Mouse (Mus musculus): ENCODE measurements at regions not wholly inside any gene's neighbourhood (a gene's known extent, or its start where the extent isn't known, plus 50 kb on each side); places are given as distances from the start of the nearest gene placed in this dataset.

- DNase-seq = no peak
These were observed 216.4 kb downstream of the Cog6 start for GRCm38 (mm10) chr3:52800673-52801072.

- DNase-seq = no peak
These were observed 219.2 kb downstream of the Cog6 start for GRCm38 (mm10) chr3:52797801-52798200.

- no peak for DNase-seq
These were observed 219.9 kb downstream of the Cog6 start for GRCm38 (mm10) chr3:52797164-52797563.

- DNase-seq = no peak
These were observed 222.8 kb downstream of the Cog6 start for GRCm38 (mm10) chr3:52794218-52794617.

GRCm38 (mm10) chr3:52792801-52793200 lies 224.2 kb downstream of the Cog6 start:
- DNase-seq = no peak

GRCm38 (mm10) chr3:52792121-52792520 lies 224.9 kb downstream of the Cog6 start:
- no peak for DNase-seq

- DNase-seq = no peak
These were observed 226.1 kb downstream of the Cog6 start for GRCm38 (mm10) chr3:52790942-52791341.

- DNase-seq = no peak
These were observed 228.9 kb downstream of the Cog6 start for GRCm38 (mm10) chr3:52787964-52788760.

GRCm38 (mm10) chr3:52785595-52785994 lies 231.4 kb downstream of the Cog6 start:
- no peak for DNase-seq

- DNase-seq = no peak
These were observed 232.6 kb downstream of the Cog6 start for GRCm38 (mm10) chr3:52784476-52784875.

- no peak for DNase-seq
These were observed 234.5 kb downstream of the Cog6 start for GRCm38 (mm10) chr3:52782576-52782975.

- DNase-seq = no peak
These were observed 235.5 kb downstream of the Cog6 start for GRCm38 (mm10) chr3:52781521-52781920.

- DNase-seq = no peak
These were observed 236.7 kb downstream of the Cog6 start for GRCm38 (mm10) chr3:52780356-52780755.

- DNase-seq = no peak
These were observed 241.2 kb downstream of the Cog6 start for GRCm38 (mm10) chr3:52775875-52776274.

- DNase-seq = no peak
These were observed 241.9 kb downstream of the Cog6 start for GRCm38 (mm10) chr3:52775156-52775555.

- DNase-seq = no peak
These were observed 242.3 kb downstream of the Cog6 start for GRCm38 (mm10) chr3:52774734-52775133.

GRCm38 (mm10) chr3:52767276-52767675 lies 249.8 kb downstream of the Cog6 start:
- peak; percentile 30 for DNase-seq

GRCm38 (mm10) chr3:52766841-52767240 lies 250.2 kb downstream of the Cog6 start:
- DNase-seq = no peak

- DNase-seq = no peak
These were observed 252.9 kb downstream of the Cog6 start for GRCm38 (mm10) chr3:52764166-52764565.

GRCm38 (mm10) chr3:52763660-52764059 lies 253.4 kb downstream of the Cog6 start:
- DNase-seq = peak; percentile 51

GRCm38 (mm10) chr3:52762549-52762948 lies 254.5 kb downstream of the Cog6 start:
- no peak for DNase-seq

- DNase-seq = no peak
These were observed 257.2 kb downstream of the Cog6 start for GRCm38 (mm10) chr3:52759846-52760245.

GRCm38 (mm10) chr3:52758561-52758960 lies 258.5 kb downstream of the Cog6 start:
- DNase-seq = peak; percentile 77

- no peak for DNase-seq
These were observed 260.2 kb downstream of the Cog6 start for GRCm38 (mm10) chr3:52756816-52757215.

- no peak for DNase-seq
These were observed 261.0 kb downstream of the Cog6 start for GRCm38 (mm10) chr3:52756006-52756405.
